Mouse (Mus musculus): ENCODE results near the gene Tmem259.

Gene Tmem259

GRCm38 (mm10) chr10:80016511-80016910, 32.4 kb upstream of the Tmem259 start, which contains the start of gene Arhgap45:
Gene Arhgap45 (plus strand): TSS chr10:80016653.
- DNase-seq (ENCODE audit: low read depth, low spot score), result peak; percentile 59

DNA sequence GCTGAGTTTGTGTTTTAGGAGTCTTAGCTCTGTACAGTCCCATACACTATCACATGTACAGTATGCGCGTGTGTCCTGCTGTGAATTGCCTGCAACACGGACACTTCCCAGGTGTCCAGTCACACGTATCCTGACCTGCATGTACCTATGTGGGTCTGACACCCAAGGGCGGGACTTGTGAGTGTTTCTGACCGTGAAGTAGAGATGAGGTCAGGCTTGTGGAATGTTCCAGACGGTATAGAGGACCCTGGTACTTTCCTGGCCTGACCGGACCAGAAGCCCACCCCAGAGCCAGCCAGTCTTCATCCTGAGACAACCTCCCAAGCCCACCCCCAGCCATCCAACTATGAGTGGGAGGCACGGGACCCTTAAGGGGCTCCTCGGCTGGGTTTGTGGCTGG, 31.5 kb upstream of the Tmem259 start:
- DNase-seq (ENCODE audit: low read depth, low spot score), result no peak

GRCm38 (mm10) chr10:80014484-80015290, 30.6 kb upstream of the Tmem259 start:
- DNase-seq (ENCODE audit: low read depth, low spot score), result no peak

DNA sequence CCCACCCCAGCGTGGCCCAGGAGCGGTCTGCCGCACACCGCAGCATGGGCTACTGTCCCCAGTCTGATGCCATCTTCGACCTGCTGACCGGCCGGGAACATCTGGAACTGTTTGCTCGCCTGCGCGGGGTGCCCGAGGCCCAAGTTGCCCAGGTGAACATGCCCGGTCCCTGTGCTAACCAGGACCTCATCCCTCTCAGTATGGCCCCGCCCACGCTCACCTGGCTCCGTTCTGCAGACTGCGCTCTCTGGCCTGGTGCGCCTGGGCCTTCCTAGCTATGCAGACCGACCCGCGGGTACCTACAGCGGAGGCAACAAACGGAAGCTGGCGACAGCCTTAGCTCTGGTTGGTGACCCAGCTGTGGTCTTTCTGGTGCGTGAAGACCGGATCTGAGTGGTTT, 29.5 kb upstream of the Tmem259 start:
- DNase-seq (ENCODE audit: low read depth, low spot score), result no peak

- no peak for DNase-seq (ENCODE audit: low read depth, low spot score)
Measured at GRCm38 (mm10) chr10:80011740-80012139, 27.6 kb upstream of the Tmem259 start.

DNA sequence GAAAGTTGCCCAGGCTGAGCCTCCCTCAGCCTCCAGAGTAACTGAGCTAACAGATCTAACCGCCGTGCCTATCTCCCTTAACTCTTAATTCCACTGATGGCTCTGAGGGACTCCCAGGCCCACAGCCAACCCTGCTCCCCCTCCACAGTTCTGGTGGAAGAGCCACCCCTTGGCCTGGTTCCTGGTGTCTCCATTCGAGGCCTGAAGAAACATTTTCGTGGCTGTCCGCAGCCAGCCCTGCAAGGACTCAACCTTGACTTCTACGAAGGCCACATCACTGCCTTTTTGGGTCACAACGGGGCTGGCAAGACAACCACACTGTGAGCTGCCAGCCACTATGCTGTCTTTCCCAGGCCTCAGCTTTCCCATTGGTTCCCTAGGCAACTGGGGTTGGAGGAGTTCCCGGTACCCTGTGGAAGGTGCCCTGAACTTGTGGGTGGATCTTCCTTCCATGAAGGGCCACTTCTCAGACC, 20.1 kb upstream of the Tmem259 start:
- no peak for DNase-seq (ENCODE audit: low read depth, low spot score)

GRCm38 (mm10) chr10:80003374-80004232, 19.5 kb upstream of the Tmem259 start:
- DNase-seq (ENCODE audit: low read depth, low spot score), result no peak

GRCm38 (mm10) chr10:80002829-80003228, 18.7 kb upstream of the Tmem259 start:
- no peak for DNase-seq (ENCODE audit: low read depth, low spot score)

GRCm38 (mm10) chr10:80001945-80002344, 17.8 kb upstream of the Tmem259 start:
- no peak for DNase-seq (ENCODE audit: low read depth, low spot score)

- no peak for DNase-seq (ENCODE audit: low read depth, low spot score)
Measured at GRCm38 (mm10) chr10:79997819-79998218, 13.7 kb upstream of the Tmem259 start.

GRCm38 (mm10) chr10:79997034-79997760, 13.1 kb upstream of the Tmem259 start:
- no peak for DNase-seq (ENCODE audit: low read depth, low spot score)

- DNase-seq (ENCODE audit: low read depth, low spot score), result peak; percentile 95
Measured at GRCm38 (mm10) chr10:79996272-79997033, 12.3 kb upstream of the Tmem259 start, which contains the start of gene Abca7. Gene Abca7 (plus strand): TSS chr10:79996494.

DNA sequence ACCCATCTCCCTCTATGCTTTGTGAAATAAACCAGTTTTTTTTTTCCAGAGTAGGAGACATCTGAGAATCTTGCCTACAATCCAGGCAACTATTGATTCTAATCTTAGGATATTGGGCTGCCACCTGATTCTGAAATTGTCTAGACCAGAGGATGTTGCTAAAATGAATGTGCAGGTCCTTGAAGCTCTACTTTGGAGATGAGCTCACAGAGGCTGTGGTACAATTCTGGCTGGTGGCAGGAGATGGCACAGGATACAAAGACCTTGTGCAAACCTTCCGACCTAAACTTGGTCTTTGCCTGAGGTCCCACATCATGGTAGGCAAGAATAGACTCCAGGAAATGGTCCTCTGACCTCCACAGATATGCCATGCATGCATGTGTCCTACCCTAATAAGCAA, 11.5 kb upstream of the Tmem259 start:
- no peak for DNase-seq (ENCODE audit: low read depth, low spot score)

DNA sequence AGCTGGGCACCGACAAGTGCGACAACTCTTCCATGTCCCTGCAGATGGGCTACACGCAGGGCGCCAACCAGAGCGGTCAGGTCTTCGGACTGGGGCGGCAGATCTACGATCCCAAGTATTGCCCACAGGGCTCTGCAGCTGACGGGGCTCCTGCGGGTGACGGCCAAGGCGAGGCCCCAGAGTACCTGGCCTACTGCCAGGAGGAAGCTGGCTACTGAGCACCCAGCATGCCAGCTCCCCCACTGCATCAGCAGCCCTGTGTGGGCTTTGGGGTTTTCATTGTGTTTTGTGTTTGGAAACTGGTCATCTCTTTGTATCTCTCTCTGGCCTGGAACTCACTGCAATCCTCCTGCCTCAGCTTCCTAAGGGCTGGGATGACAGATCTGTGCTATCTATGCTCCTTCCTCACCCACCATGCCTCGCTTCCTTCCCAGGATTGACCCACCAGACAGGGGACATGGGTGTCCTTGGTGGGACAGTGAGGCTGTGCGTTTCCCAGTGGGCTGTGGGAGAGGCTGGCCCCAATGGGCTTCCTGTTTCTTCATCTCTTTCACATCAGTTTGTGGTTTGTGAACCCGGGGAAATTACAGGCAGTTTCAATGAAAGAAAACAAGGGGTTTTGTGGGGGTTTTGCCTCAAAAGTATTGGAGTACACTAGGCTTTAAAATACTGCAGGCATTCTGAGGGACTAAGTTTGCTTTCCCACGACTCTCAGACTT, 10.4 kb upstream of the Tmem259 start:
- DNase-seq (ENCODE audit: low read depth, low spot score), result no peak

DNA sequence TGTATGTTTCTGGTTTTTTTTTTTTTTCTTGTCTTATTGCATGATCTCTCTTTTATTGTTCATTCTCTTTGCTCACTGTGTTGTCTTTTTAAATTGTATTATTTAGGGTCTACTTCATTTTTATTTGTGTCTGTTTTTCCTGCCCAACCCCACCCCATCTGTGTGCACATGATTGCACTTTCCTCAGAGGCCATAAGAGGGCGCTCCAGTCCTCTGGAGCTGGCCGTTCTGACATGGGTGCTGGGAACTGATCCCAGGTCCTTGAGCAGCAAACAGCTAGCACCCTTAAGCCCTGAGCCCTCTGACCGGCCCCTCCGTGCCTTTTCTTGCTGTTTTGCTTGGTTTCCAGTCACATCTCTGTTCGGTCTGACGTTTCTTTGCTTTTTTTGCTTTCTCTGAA, 7.4 kb upstream of the Tmem259 start:
- no peak for DNase-seq (ENCODE audit: low read depth, low spot score)

GRCm38 (mm10) chr10:79991099-79991498, 7.0 kb upstream of the Tmem259 start:
- DNase-seq (ENCODE audit: low read depth, low spot score), result no peak

DNA sequence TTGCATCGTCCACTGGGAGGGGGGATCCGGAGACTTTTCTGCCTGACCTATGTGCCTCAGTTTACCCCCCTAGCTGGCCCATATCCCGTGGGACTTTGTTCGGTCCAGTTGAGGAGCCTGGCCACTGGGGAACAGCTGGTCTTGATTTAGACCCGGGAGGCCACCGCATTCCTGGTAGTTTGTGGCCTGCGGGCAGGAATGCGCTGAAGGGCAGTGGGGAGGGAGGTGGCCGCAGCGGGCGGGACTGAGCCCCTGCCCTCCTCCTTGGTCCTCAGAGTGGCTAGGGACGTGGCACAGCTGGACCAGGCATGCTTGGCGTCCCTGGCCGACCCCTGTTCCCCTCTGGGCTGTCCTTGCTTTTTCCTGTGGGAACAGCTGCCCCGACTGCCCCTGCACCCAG, 5.7 kb upstream of the Tmem259 start:
- no peak for DNase-seq (ENCODE audit: low read depth, low spot score)

DNA sequence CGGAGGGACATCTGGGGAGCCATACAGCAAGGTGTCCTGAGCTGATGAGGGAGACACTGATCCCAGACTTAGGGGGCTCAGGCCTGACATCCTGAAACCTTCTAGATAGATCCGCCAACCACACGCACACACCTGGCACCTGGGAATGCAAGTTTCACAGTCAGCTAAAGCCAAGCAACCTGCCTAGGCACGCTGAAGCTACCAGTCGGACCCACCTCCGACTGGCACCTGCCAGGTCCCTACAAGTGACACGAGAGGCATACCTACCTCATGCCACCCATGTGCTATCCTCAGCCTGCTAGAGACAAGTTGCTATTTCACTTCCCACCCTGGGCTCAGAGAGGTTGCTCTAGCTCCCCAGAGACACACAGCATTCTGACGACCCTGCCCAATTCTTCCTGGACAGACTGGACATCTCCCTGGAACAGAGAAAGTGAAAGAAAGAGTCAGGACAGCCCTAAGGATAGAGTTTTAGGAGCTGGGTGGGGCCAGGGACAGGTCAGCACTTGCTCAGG, 5.2 kb upstream of the Tmem259 start:
- no peak for DNase-seq (ENCODE audit: low read depth, low spot score)

DNA sequence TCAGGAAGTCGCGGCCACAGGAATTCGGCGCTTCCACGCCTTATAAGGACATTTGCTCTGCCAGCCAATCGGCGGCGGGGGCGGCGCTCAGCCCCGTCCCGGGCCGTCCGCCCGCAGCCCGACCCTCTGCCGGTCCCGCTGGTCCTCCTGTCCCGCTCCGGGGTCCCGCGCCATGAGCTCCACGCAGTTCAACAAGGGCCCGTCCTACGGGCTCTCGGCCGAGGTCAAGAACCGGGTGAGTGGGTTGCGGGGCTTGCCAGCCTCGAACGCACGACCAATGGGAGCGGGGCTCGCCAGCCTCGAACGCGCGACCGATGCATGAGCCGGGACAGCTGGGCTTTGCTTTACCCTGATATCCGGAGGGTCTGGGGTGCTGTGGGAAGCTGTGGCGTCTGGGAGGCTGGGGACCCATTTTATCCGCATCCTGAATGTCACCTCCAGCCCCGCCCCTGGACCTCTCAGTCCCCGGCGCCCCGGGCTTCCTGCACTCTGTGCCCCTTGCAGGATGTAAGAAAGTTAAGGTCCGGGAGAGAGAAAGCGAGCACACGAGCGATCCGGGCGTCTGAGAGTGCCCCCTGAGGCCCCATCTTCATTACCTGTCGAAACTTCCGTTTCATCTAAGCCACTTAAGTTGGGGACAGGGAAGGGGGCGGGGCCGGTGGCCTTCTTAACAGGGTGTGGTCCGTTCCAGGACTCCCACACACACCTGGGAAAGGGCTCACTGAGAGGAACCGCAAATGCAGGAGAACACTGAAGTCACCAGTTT, 4.6 kb upstream of the Tmem259 start, which contains the start of gene Cnn2:
Gene Cnn2 (plus strand): TSS at position 79 of the 766 bp plus-strand sequence.
- no peak for DNase-seq (ENCODE audit: low read depth, low spot score)
